Mouse (Mus musculus) embryo, embryonic 9.5 days (tissue): ENCODE measurements at regions not wholly inside any gene's neighbourhood (a gene's known extent, or its start where the extent isn't known, plus 50 kb on each side); places are given as distances from the start of the nearest gene placed in this dataset.

Experiments
- DNase-seq: peaks from one replicate; pipeline ENCODE4 v3.0.0-alpha.2; 2017; ENCODE audit errors: extremely low spot score

DNA sequence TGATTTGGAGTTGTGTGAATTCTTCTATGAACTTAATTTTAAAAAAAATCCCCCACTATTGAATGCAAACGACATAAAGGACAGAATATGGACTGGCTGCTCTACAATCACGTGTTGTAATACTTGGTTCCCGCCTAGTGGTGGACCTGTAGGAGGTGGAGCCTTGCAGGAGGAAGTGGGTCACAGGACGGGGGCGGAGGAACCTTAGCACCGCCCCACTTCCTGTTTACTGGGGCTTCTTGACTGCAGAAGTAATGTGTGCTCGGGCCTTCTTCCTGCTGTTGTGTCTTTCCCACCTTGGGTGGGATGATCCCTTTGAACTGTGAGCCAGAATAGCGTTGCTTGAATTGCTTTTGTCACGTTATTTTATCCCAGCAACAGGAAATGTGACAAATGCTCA is 52.2 kb upstream of the Tmem108 start:
- no peak for DNase-seq

DNA sequence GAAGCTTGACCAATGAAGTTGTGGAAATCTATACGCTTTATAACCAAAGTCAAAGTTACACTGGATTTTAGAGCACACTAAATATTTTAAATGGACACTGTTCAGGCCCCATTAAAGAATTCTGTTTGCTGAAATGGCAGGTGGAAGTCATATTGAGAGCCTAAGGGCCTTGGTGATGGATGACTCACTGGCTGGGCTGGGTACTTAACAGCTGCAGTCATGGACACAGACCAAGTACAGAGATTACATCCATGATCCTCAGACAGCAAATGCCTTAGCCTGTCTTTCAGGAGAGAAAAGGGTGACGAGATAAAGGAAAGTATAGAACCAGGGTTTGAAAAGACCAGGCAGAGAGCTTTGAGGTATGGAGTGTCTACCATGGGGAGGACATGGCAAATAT is 57.4 kb upstream of the Tmem108 start:
- no peak for DNase-seq

DNA sequence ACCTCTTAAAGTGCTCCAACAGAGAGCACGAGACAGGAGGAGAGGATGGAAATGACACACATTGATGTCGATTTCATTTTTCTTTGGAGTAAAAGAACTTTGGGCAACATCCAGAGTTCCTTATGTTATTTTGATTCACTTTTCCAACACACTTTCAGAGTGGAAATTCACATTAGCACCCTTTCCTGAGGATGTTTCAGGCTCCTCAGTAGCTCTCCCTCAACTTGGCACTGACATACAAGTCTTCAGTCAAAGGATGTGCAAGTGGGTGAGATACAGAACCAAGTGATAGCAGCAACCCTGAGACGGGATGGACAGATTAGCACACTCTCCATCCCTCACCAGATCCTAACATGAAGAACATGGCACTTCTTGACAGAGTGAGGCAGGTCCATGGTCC is 60.0 kb upstream of the Tmem108 start:
- DNase-seq: no peak

DNA sequence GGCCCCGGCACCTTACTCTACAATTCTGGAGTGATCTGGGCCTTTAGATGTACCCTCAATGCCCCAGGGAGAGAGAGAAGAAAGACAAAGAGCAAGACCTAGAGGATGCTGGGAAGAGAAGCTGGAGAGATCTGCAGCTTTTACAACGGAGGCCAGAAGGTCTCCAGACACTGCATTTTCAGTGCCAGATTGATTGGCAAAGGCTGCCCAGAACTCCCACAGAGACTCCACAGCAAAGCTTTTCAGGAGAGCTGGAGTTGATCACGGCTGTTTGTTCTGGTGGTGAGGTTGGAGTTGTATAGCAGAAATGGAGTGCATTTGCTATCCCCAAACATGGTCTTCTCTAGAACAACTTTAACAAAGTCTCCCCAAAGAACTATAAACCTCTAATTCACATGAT is 61.9 kb upstream of the Tmem108 start:
- no peak for DNase-seq

DNA sequence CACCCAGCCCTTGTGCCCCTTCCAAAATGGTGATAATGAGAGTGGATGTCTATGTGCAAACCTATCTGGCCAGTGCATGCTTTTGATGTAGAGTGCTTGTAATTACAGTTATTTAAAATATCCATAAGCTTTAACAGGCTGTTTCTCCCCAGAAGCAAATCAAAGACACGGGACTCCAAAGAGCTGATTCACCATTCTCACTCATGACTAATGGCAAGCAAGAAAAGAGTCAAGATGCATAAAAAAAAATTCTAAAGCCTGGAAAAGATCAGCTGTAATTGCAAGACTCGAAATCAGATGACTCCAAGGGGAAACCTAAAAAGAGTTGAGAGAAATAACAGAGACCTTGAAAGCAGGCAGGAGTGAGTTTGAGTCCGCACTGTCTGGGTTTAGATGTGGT is 79.6 kb upstream of the Tmem108 start:
- no peak for DNase-seq

DNA sequence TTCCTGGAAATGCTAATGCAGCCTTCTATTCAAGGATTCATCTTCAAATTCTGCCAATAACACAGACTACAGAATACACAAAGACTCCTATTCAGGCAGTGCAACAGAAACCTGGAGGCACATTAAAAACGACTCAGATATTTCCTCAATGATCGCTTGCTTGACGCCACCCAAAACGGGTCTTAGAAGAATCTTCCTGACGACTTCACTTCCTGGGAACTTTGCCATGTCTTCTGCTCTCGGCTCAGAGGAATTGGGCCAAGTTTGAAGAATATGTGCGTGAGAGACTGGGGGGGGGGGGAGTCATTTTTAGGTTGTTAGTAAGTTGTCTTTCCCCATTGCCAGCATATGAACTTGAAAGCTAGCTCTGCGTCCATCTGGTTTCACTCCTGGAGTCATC is 82.2 kb upstream of the Tmem108 start:
- DNase-seq: no peak

DNA sequence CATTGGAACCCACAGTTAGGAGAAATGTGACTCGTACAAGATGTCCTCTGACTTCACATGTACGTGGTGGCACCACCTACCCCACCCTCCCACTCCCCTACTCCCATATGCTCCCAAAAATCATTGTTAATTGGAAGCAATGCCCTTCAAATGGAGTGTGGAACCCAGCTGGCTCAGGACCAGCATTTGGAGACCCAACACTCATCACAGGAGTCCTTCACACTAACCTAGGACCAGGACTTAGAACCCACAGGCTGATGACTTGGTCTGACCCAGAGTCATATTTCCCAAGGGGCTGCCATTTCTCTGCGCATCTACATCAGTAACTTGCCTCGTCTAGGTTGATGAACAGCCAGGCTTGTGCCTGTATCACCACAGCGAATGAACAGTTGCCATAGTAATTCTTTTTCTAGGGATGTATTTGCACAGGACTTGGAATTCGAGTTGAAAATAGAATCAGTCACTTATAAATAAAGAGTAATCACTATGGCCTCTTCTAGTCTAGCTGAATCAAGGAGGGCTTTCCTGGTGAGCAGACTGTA is 84.3 kb upstream of the Tmem108 start:
- DNase-seq: no peak

DNA sequence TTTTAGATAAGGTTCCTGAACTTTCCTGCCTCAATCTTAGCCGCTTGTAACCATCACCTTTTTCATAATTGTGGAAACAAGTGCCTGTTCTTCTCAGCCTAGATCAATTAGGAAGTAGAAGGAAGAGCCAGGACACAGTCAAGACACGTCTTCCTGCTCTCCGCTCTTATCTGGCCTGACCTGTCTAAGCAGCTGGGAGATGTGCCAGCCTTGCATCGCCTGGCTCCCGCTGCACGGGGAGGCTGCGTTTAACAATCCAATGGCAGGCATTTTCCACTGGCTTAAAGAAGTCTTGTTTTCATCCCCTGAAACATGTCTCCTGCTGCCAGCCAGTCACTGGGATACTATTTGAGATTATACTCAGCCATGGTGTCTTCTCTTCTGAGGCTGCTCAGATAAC is 86.3 kb upstream of the Tmem108 start:
- no peak for DNase-seq

DNA sequence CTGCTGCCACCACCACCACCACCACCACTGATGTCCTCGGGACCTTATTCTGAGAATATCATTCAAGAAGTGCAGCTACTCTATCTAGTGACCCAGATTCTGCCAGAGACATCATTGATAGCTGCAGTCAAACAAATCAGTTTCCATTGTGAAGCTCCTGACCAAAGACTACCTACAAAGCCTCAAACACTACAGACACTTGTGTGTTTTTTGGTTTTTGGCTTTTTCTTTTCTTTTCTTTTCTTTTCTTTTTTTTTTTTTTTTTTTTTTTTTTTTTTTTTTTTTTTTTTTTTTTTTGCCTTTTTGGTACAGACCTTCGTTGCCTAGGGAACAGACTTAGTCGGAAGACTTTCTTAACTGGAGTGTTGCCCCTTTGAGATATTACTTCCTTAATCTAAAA is 87.4 kb upstream of the Tmem108 start:
- no peak for DNase-seq

DNA sequence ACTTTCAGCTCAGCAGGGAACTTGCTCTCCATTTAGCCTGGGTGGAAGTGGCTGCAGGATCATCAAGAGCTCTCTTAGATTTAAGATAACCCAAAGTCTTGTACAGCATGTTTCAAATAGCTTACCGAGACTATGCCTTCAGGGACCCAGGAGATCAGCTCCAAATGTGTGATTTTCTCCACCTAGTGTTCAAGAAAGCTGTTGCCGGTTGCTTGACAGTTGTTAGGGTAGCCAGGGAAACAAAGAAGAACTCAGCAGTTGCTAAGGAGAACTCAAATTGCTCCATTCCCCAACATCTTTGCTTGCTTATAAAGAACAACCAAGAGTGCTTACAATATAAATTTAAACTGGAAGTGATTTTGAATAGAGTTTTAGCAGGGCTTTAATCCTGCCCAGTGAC is 91.1 kb upstream of the Tmem108 start:
- DNase-seq: no peak

DNA sequence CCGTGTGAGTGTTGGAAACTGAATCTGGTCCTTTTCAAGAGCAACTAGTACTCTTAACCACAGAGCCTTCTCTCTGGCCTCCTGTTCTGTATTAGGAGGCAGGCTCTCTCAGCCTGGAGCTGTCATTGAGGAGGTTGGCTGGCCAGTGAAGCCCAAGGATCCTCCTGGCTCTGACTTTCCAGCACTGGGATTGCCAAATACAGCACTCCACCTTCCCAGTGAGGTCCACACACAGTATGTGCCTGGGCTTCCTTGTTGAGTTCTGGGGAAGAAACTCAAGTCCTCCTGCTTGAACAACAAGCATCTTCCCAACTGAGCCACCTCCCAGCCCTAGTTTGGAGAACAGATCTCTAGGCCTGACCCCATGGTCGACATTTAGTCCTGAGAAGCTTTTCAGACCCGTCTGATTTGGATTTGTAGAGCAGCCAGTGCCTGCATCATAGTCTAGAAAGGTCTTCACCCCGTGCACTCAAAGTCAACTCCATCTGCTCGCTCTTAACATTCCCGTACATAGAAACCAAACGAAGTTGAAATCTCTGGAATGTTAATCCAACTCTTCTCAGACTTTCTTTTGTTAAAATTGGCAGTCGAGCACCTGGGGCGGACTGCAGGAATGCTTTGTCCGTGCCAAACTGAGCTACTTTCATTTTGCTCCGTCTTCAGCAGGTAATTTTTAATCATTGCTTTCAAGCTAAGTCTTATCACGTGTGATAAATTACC is 99.2 kb upstream of the Tmem108 start:
- DNase-seq: no peak

DNA sequence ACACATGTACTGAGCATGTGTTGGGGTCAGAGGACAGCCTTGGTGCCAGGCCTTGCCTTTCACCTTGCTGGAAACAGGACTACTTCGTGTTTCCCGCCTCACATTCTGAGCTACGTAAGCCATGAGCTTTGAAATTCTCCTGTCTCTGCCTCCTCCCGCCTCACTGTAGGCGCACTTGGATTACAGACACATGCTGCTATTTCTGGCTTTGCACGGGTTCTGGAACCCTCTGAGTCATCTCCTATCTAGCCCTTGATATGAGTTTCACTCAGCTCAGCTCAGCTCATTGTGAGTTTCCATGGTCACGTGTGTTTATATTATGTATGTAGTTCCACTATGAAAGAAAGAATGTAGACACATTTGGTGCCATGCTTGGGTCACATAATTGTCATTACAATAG is 100.9 kb upstream of the Tmem108 start:
- DNase-seq: no peak

DNA sequence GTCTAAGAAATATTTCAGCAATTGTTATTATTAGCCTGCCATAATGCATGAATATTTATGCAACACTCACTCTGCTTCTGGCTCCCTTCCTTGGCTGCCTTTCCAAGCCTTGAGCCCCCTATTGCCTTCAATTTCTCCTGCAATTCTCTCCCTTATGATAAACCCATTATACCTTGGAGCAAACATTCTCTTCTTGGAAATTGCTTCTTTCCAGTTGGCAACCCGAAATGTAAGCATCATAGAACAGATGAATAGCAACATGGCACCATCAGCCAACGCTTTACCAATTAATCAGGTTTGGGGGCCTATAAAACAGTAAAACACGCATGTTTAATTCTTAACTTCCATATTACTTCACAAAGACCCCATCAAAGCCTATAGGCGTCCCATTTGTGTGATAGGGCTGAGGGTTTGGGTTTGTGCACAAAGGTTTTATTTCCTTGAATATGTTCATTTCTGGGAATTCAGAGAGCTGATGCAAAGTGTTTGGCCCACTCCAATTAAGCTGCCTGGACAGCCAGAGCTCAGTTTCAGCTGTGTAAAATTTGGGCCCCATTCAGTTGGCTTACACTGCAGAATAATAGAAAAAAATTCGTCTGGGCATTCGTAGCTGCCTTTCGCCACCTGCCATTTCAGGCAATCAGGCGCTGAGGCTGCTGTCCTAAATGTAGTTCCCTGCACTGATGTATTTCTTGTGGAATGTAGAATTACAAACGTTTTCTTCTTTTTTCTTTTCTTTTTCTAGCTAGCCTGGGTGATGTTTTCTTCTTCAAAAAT is 106.0 kb upstream of the Tmem108 start:
- no peak for DNase-seq

DNA sequence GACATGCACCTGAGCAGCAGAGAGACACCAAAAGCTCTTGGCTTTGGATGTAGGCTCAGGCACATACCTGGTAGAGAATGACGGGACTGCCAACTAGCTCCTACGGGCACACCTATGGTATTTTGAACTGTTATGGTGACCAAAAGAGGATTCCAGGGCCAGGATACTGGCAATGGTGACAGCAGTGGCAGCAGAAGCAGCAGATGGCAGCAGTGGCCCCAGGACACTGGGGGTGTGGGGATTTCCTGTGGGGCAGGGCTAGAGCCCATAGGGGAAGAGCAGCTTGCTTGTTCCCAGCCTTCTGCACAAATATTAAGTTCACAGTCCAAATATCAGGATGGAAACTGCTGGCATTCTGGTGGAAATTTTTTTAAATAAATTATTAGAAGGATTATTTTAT is 107.6 kb upstream of the Tmem108 start:
- no peak for DNase-seq

DNA sequence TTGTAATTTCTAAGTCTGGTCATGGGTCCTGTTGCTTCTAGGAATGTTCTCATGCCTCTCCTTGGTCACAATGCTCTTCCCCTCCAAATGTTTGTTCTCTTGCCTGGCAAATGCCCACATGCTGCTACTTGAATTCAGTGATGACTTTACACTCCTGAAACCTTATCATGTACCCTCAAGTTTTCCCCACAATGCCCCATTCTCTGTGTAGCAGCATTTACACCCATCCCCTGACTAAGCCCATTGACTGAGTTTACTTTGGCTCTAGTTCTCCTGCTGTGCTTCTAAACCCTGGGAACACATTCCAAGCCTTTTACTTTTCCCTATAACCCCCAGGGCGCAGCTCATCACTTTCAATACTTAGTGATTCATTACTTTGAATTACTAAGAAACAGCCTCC is 110.5 kb upstream of the Tmem108 start:
- no peak for DNase-seq

DNA sequence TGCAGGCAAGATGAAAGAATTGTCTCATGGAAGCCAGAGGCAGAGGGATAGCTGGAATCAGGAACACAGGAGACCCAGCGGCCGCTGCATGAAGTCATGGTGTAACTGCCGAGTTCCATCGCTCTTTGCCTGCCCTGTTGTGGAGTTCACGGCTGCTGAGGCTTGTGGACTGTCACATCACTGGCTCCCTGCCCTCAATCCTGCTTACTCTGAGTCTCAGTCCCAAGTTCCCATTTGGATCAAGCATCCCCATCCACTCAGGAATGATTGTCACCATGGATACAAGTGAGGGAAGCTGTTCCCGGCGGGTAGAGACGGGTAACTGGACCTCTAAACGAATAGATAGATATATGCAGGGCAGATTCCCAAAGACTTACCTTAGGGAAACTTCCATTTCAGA is 112.2 kb upstream of the Tmem108 start:
- DNase-seq: no peak

DNA sequence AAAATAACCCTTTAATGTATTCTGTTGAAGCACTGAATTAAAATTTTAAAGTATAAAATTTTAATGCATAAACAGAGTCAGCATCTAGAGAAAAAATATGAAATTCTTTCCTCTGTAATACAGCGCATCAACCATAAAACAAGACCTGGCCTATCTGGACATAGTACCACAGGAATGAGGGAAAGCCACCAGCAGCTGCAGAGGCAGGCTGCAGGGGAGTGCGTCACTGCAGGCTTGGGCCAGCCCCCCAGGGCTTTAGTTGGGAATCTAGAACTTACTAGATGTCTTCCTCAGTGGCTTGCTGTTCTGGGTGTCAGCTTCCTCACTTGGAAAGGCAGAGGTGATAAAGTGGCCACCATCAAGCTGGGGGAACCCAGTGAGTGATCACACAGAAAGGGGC is 116.2 kb upstream of the Tmem108 start:
- DNase-seq: no peak

DNA sequence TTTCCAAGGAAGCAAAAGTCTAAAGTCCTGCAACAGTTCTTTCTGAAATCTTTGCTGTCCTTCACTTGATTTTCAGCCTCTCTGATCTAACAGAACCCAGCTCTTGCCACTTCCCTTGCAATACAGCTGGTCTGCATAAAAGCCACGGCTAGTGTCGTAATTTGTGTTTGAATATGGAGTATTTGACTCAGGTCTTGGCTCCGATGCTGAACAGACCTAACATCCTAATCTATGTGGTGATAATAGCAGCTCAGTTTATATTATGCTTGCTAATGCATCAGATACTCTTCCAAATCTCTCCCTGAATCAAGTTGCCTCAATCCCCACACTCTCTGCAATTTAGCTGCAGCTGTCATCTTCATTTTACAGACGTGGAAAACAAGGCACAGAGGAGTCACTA is 109.5 kb upstream of the Nphp3 start:
- DNase-seq: no peak

DNA sequence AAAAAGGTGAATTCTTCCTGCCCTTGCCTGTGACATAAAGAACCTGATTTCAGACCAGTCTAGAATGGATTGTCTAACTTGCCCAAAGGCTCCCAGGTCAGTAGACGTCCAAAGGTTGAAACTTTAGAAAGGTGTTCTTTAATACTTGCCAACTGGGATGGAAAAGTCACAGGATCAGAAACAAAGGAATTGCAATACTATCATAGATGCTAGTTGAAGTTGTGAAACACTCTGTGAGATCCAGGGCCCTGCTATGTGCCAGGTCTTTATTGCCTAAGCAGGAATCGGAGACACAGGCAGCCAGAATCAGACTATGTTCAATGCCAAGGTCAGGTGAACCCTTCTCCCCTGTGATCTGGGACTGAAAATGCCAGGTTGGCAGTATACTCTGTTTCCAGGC is 108.0 kb upstream of the Nphp3 start:
- no peak for DNase-seq

DNA sequence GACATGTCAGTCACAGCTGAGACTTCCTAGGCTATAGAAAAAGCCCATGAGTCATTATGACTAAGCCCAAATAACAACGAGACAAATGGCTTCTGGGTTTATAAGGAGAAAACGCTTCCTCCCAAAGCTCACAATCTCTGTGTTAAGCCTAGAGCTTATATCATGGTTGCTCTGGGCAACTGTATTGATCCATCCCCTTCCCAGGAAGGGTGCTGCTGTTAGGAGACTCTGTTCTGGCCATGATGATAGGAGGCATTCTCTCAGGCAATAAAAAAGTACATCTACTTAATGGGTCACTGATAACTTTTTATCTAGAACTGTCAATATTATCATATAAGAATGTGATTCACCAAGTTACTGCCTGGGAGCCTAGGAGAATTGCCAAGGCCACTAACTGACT is 103.0 kb upstream of the Nphp3 start:
- DNase-seq: no peak

DNA sequence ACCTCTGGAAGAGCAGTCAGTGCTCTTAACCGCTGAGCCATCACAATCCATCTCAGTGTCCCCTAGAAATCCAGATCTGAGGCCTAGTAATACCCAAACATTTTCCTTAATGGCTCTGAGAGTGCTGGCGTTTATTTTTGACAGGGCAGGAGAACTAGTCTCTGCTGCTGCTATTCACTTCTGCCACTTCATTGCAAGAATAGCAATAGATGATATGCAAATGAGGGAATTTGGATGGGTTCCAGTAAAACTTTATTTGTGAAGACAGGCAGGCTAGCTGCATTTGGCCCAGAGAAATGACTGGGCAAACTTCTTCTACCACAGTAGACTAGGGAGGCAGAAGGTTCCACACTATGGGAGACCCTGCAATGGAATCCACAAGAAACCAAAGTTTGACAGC is 91.0 kb upstream of the Nphp3 start:
- DNase-seq: no peak

DNA sequence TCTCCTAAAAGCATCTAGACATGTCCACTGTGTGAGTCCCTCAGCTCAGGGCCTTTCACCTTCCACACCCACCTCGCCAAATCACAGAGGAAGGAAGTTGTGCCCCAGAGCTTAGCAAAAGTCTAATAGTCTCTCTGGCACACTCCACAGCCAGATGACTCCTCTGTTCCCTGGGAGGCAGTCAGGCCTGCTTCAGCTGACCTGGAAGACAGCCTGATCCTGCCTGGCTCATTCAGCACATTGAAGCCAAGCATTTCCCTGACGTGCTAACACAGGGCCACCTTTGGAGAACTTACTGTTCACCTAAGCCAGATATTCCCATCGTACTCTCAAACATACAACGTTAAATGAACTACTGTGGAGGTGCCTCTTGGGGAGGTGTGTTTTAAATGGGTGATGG is 87.2 kb upstream of the Nphp3 start:
- DNase-seq: no peak

DNA sequence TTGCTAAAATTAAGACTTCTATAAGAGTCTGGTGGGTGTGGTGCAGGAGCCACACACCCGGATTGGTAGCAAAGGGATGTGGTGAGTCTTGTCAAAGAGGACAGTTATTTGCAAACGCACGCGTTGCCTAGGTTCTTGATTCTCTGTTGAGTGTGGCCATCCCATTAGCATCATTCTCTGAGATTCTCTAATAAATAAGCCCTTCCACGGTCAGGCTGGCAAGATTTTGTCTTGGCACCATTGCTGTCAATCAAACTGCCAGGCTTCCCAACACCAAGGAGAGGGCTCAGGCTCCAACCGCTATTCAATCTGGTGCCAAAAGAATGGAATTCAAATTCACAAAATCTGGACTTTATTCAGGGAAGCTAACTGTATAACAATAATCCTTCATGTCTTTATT is 84.6 kb upstream of the Nphp3 start:
- DNase-seq: no peak
